ENCODE assay signal across 8 mouse cellular contexts in the genomic region with DNA sequence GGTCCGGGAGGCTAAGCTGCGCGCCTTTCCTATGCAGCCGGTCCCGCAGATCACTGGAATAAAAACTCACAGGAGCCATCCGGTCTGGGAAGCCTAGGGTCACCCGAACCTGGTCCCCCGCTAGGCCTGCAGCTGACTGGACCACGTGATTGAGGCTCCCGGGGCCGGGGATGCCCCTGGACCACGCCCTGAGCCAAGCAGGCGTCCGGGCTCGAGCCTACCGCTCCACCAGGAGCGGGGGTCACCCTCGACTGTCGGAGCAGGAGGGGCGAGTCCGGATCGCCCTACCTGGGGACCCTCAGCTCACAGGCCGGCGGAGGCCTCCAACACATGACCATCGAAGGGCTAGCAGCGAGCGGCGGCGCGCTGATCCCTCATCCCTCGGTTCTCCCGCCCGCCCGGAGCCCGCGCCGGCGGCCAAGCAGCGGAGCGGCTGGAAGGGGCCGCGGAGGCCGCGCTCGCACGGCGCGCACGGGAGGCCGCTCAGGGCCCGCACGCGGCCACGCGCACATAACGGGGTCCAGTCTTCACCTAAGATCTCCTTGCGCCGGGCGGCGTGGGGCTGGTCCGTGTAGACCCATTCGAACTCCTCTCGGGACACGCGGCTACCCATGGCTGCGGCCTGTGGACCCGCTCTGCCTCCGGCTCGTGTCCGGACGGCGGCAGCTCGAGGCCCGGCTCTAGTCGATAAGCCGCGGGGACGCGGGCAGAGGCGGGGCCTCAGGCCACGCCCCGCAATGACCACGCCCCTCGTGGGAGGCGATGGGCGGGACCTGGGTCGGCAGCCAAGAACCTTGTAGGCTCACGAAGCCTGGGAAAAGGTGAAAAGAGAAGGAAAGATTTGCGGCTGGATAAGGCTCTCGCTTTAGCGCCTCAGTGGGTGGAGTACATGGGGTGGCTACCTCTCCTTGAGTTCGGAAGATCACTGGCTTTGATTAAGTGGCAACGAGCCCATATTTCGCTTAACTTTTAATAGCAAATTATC. TPM values are rescaled to one million over a fixed set of nuclear protein-coding genes. Genes with fewer than 3 reads are reported as not detected.
A peak's percentile ranks its signal among the peaks of the same experiment; 100 is the strongest.
DNase-seq lines count a peak whose midpoint lies in the region; ATAC-seq lines count a peak whose summit lies in the region.

Degs1 (minus strand) TSS at position 714 of the 985 bp plus-strand sequence.

- no peaks in the 10 kb centered on the region for H3K9me3 ChIP-seq in heart, embryonic 10.5 days
- no peaks in the 10 kb centered on the region for H3K9me3 ChIP-seq in kidney, embryonic 15.5 days (replicated peaks)

- DNase-seq in B cell, adult 2 months: peak; percentile 98 to 99
- DNase-seq in brain, adult 2 months (ENCODE audit: low read depth, low spot score): peak; percentile 94
- peak; percentile 96 for DNase-seq in heart, embryonic 10.5 days (ENCODE audit: low spot score)
- DNase-seq in liver: peak; percentile 96
- DNase-seq in spleen, postnatal 4 days (ENCODE audit: low spot score in 2 of 2): peak; percentile 97 to 98

- H3K27ac ChIP-seq in heart, embryonic 10.5 days: peak within 1 kb of the TSS; percentile 95
- peak within 1 kb of the TSS; percentile 93 for H3K27ac ChIP-seq in kidney, embryonic 15.5 days

- peak within 1 kb of the TSS; percentile 86 for H3K9ac ChIP-seq in kidney, embryonic 15.5 days

- WGBS in heart, embryonic 10.5 days: under 1% methylated on average over 94 of the region's 94 CpGs
- 0% methylated on average over 91 of the region's 94 CpGs for WGBS in kidney, embryonic 15.5 days

- ATAC-seq in erythroblast, adult 5-6 weeks (replicated peaks; ENCODE audit: low FRiP score, poor library complexity, severe bottlenecking): peak; percentile 91
- ATAC-seq in kidney, embryonic 15.5 days (replicated peaks; ENCODE audit: low FRiP score): peak; percentile 94
- ATAC-seq in monocyte, adult 5-6 weeks (replicated peaks; ENCODE audit: insufficient number of reproducible peaks, low FRiP score, low TSS enrichment, poor library complexity, severe bottlenecking): peak; percentile 86

- H3K4me1 ChIP-seq in heart, embryonic 10.5 days: peaks cover 26% of the 10 kb centered on the region
- H3K4me1 ChIP-seq in kidney, embryonic 15.5 days: peaks cover 30% of the 10 kb centered on the region

- peak within 1 kb of the TSS; percentile 91 for H3K4me3 ChIP-seq in heart, embryonic 10.5 days
- H3K4me3 ChIP-seq in kidney, embryonic 15.5 days (replicated peaks): peak within 1 kb of the TSS; percentile 87

- H3K27me3 ChIP-seq in heart, embryonic 10.5 days (ENCODE audit: insufficient read depth, poor library complexity, severe bottlenecking): 0 out of 2 replicates have a peak, but pooled peaks cover 4% of the 10 kb centered on the region
- H3K27me3 ChIP-seq in kidney, embryonic 15.5 days: no peaks in the 10 kb centered on the region

- H3K4me2 ChIP-seq in kidney, embryonic 15.5 days: peak within 1 kb of the TSS; percentile 85

- H3K36me3 ChIP-seq in heart, embryonic 10.5 days: peaks cover 20% of the 10 kb centered on the region
- peaks cover 20% of the 10 kb centered on the region for H3K36me3 ChIP-seq in kidney, embryonic 15.5 days

RNA-seq across cellular contexts. Expression of gene Degs1, which starts in this region (rescaled TPM):
- total RNA-seq in erythroblast, adult 5-6 weeks (2015; ENCODE audit: low replicate concordance): 59.4 and 77.8 TPM in 2 replicates
- 36.5 and 41.1 TPM in 2 replicates for total RNA-seq in erythroblast, adult 5-6 weeks (2017; ENCODE audit: low replicate concordance)
- polyA plus RNA-seq in heart, embryonic 10.5 days (2016; fragmentation: Nextera tagmentation; extraction: Ambion mirVana): 156 and 164 TPM in 2 replicates
- 120 and 125 TPM in 2 replicates for polyA plus RNA-seq in kidney, embryonic 15.5 days (2015; fragmentation: Nextera tagmentation; extraction: Ambion mirVana)
- 126 to 162 TPM (median 142 TPM) in 3 replicates for total RNA-seq in monocyte, adult 5-6 weeks (2017)

Comparison
In these comparisons a context has a peak if more than half of its experiments do, and no peak if none do; other contexts are left out.
1. Peak in every context shown above with its lines: DNase-seq, ATAC-seq, H3K4me3 ChIP-seq and H3K27ac ChIP-seq.